Mouse (Mus musculus) liver, embryonic 16.5 days (tissue): Measurements from ENCODE around the gene Mfrp. TPM values are rescaled to one million over a fixed set of nuclear protein-coding genes. Genes with fewer than 3 reads are reported as not detected.

ENCODE experiments used
- ATAC-seq: fragments of 200-750 bp; cut with Nextera tagmentation; 2 replicates; pipeline ENCODE4 v1.8.0; 2017; ENCODE audit warnings: low read depth, mild to moderate bottlenecking, moderate number of reproducible peaks, moderate library complexity
- H3K27ac ChIP-seq: fragments of 300-500 bp; sonication (generic); 2 replicates; pipeline ENCODE4 v1.5.1; 2014; ENCODE audit warnings: mild to moderate bottlenecking, low read length
- H3K27me3 ChIP-seq: fragments of 300-500 bp; sonication (generic); 2 replicates; pipeline ENCODE4 v1.6.1; 2014; ENCODE audit warnings: low read depth, low read length, mixed read lengths; ENCODE audit not compliant: control insufficient read depth, insufficient read depth
- H3K36me3 ChIP-seq: fragments of 300-500 bp; sonication (generic); 2 replicates; pipeline ENCODE4 v1.6.1; 2014; ENCODE audit warnings: mild to moderate bottlenecking; ENCODE audit not compliant: control insufficient read depth, insufficient read depth
- H3K4me1 ChIP-seq: fragments of 300-500 bp; sonication (generic); 2 replicates; pipeline ENCODE4 v1.6.1; 2014; ENCODE audit warnings: low read depth, low read length, mixed read lengths; ENCODE audit not compliant: control insufficient read depth
- H3K4me2 ChIP-seq: fragments of 300-500 bp; sonication (generic); 2 replicates; pipeline ENCODE4 v1.6.1; 2014; ENCODE audit warnings: low read depth, low read length, mixed read lengths
- H3K4me3 ChIP-seq: fragments of 300-500 bp; sonication (generic); 2 replicates; pipeline ENCODE4 v1.5.1; 2014; ENCODE audit warnings: low read depth, mild to moderate bottlenecking, low read length
- H3K9ac ChIP-seq: fragments of 300-500 bp; sonication (generic); 2 replicates; pipeline ENCODE4 v1.6.1; 2014; ENCODE audit warnings: low read depth, low read length
- H3K9me3 ChIP-seq: fragments of 300-500 bp; sonication (generic); replicated peaks from 2 replicates; pipeline ENCODE4 v1.6.1; 2016; ENCODE audit warnings: low read length; ENCODE audit not compliant: control insufficient read depth
- WGBS: fragments of 180-500 bp; shearing (Covaris S2); extraction: QIAGEN DNeasy Blood & Tissue Kit; methylation state at CpG from one replicate; pipeline ENCODE4 v1.1.7; 2014; ENCODE audit not compliant: insufficient replicate concordance; 5-methylcytosine and 5-hydroxymethylcytosine counted together
- polyA plus RNA-seq: library from polyadenylated mRNA; unstranded; fragments of >200 nt; fragmentation: Nextera tagmentation; extraction: Ambion mirVana; gene quantifications from 2 replicates; pipeline ENCODE4 v1.2.1, GENCODE M21; 2015

Mfrp gene
- polyA plus RNA-seq, 1 experiment from 2014 or later = not detected

DNA sequence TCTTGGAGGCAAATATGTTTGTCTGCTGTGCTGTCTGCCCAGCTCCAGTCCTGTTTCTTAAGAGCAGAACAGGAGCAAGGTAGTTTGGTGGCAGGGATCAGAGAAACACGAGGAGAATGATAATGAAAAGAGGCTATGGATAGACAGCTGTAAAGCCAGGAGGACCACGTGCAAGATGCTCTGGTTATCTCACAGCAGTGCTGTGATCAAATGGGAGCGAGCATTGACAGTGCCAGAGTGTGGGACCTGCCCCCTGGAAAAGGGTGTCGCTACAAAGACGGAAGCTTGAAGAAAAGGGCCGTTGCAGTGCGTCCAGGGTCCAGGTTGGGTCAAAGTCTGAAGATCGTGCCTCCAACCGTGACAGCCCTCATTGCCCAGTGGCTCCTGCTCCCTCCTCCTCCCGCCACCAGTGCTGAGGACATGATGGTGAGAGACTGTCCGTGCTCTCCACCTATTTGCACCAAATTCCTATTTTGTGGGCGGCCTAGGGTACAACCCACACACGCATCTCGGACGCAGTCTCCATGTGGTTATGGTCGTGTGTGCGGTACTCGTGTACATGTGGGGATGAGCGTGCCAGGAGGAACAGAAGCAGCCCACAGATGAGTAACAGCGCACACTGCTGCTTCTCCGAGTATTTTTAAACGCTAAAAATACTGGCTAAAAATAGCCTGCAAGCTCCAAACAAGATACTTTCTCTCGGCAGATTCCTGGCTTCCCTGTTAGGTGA lies 18.0 kb upstream of the Mfrp start:
- H3K9ac ChIP-seq = no peak overlapping the region
- no peaks in the 10 kb centered on the region for H3K36me3 ChIP-seq
- peak overlapping the region; percentile 87 for H3K4me2 ChIP-seq
- ATAC-seq = no peak
- H3K9me3 ChIP-seq = no peaks in the 10 kb centered on the region
- no peak overlapping the region for H3K27ac ChIP-seq
- 10% methylated on average over 23 of the region's 23 CpGs for WGBS
- peaks cover 22% of the 10 kb centered on the region for H3K4me1 ChIP-seq
- H3K27me3 ChIP-seq = peaks cover 23% of the 10 kb centered on the region
- peak overlapping the region; percentile 61 for H3K4me3 ChIP-seq

DNA sequence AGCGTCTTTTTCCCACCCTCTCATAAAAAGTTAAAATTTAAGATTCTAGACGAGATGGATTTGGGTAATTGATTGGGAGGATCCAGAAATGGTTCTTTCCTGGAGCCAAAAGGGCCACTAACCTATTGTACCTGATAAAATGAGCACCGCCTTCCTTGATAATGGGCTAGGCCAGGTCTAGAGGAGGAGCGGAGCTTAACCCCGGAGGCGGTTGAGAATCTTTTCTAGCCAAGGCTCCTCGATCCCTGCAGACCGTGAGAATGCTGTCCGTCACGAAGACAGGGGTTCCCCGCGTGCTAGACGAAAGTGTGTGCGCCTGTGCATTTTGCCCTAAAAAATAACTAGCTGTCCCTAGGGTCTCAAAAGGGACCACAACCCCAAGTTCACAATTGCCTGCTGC lies 17.3 kb upstream of the Mfrp start:
- peaks cover 22% of the 10 kb centered on the region for H3K4me1 ChIP-seq
- no peak overlapping the region for H3K27ac ChIP-seq
- 0 out of 2 replicates have a peak overlapping the region, but pooled peaks have one; percentile 30 for H3K9ac ChIP-seq
- no peaks in the 10 kb centered on the region for H3K36me3 ChIP-seq
- peaks cover 23% of the 10 kb centered on the region for H3K27me3 ChIP-seq
- WGBS = under 1% methylated on average over 14 of the region's 14 CpGs
- ATAC-seq = no peak
- no peaks in the 10 kb centered on the region for H3K9me3 ChIP-seq
- H3K4me2 ChIP-seq = peak overlapping the region; percentile 87
- H3K4me3 ChIP-seq = peak overlapping the region; percentile 61

- Histone ChIP-seq H3K4me1 (peaks cover 22% of the 10 kb centered on the region), H3K27me3 (peaks cover 23% of the 10 kb centered on the region), H3K4me3 (peak overlapping the region; percentile 61), H3K36me3 (no peaks in the 10 kb centered on the region), H3K4me2 (peak overlapping the region; percentile 87), H3K9ac (peak overlapping the region; percentile 60), H3K27ac (no peak overlapping the region), H3K9me3 (no peaks in the 10 kb centered on the region)
- ATAC-seq = peak; percentile 88
- WGBS = under 1% methylated on average over 62 of the region's 62 CpGs
Measured at GRCm38 (mm10) chr9:44084659-44085229, 16.8 kb upstream of the Mfrp start.

- Histone ChIP-seq H3K4me2 (peak overlapping the region; percentile 87), H3K27me3 (peaks cover 23% of the 10 kb centered on the region), H3K4me3 (peak overlapping the region; percentile 61), H3K9ac (peak overlapping the region; percentile 60), H3K27ac (no peak overlapping the region), H3K4me1 (peaks cover 22% of the 10 kb centered on the region), H3K9me3 (no peaks in the 10 kb centered on the region), H3K36me3 (no peaks in the 10 kb centered on the region)
- no peak for ATAC-seq
- WGBS = 7% methylated on average over 10 of the region's 10 CpGs
Measured at GRCm38 (mm10) chr9:44085276-44085675, 16.3 kb upstream of the Mfrp start.

DNA sequence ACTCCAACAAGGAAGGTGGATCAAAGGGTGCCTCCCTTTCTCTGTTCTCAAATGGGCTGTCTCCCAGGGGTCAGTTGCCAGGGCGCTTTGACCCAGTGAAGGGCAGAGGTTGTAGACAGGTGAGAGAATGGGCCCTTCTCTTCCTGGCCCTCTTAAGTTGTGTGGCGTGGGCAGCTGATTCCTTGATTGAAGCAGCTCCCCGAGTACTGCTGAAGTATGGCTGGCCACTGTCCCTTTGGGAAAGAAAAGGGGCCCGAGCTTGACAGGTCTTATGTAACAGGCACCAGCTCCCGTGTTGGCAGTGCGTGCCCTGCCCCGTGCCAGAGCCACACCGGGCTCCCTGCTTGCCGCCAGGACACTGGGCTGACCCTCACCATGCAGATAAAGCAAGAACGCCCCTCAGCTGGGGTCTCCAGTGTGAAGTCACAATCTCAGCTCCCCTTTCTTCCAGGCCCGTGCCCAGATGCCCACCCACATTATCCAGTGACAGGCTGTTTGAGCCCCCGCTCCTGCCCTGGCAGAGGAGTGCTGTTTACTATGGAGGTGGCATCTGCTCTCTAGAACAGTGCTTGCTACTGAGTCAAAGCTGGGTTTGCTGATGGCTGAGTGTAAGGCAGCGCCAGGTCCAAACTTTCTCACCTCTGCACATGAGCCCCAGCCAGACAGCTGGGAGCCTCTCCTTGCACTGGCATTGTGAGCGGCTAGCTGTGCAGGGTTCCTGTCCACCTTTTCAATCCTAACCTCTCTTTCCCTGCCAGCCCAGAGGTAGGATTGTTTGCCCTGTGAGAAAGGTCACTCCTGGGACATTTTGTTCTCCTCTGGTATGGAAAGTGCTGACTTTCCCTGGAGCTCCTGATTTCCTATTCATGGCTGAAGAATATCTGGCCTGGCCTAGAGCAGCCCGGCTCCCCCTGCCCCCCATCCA lies 15.5 kb upstream of the Mfrp start:
- no peak overlapping the region for H3K4me3 ChIP-seq
- no peak overlapping the region for H3K27ac ChIP-seq
- H3K4me2 ChIP-seq = peak overlapping the region; percentile 87; the same call in 1 of the 2 replicates
- H3K36me3 ChIP-seq = no peaks in the 10 kb centered on the region
- ATAC-seq = no peak
- no peak overlapping the region for H3K9ac ChIP-seq
- no peaks in the 10 kb centered on the region for H3K9me3 ChIP-seq
- 62% methylated on average over 15 of the region's 15 CpGs for WGBS
- peaks cover 23% of the 10 kb centered on the region for H3K27me3 ChIP-seq
- H3K4me1 ChIP-seq = peaks cover 22% of the 10 kb centered on the region

- no peaks in the 10 kb centered on the region for H3K36me3 ChIP-seq
- H3K4me3 ChIP-seq = no peak overlapping the region
- no peak overlapping the region for H3K4me2 ChIP-seq
- no peak overlapping the region for H3K27ac ChIP-seq
- 61% methylated on average over 10 of the region's 10 CpGs for WGBS
- no peak for ATAC-seq
- peaks cover 23% of the 10 kb centered on the region for H3K27me3 ChIP-seq
- H3K4me1 ChIP-seq = peaks cover 22% of the 10 kb centered on the region
- no peak overlapping the region for H3K9ac ChIP-seq
- no peaks in the 10 kb centered on the region for H3K9me3 ChIP-seq
Measured at GRCm38 (mm10) chr9:44086960-44087359, 14.6 kb upstream of the Mfrp start.

DNA sequence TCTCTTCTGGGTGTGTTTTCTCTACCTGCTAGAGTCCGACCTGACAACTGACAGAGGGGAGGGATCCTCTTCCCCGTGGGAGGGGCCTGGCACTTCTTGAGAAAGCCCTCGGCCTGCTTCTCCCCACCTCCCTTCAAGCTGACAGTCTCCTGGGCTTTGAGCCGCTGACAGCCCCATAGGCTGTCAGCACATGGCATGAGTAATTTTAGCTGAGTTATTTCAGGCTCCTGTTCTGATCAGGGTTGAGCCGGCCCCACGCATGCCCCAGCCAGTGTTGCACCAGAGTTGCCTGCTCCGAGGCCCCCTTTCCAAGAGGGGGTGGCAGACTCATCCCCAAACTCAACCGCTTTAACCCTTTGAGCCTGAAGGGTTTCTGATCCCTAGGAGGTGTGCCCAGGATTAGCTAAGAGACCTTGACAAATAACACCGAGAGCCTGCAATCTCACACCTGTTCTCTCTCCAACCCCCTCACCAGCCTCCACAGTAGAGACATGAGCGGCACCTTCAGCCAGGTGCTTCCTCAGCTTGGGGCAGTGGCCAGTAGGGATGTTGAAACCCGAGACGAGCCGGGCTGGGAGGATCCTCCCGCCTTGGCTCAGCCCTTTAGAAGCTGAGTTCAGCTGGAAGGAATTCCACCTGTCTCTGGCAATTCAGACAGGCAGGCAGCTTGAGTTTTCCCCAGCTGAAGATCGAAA lies 13.6 kb upstream of the Mfrp start:
- no peak overlapping the region for H3K27ac ChIP-seq
- 24% methylated on average over 15 of the region's 15 CpGs for WGBS
- peaks cover 23% of the 10 kb centered on the region for H3K27me3 ChIP-seq
- no peak overlapping the region for H3K4me3 ChIP-seq
- no peak for ATAC-seq
- H3K36me3 ChIP-seq = no peaks in the 10 kb centered on the region
- peaks cover 22% of the 10 kb centered on the region for H3K4me1 ChIP-seq
- 0 out of 2 replicates have a peak overlapping the region, but pooled peaks have one; percentile 19 for H3K4me2 ChIP-seq
- H3K9ac ChIP-seq = no peak overlapping the region
- H3K9me3 ChIP-seq = no peaks in the 10 kb centered on the region

DNA sequence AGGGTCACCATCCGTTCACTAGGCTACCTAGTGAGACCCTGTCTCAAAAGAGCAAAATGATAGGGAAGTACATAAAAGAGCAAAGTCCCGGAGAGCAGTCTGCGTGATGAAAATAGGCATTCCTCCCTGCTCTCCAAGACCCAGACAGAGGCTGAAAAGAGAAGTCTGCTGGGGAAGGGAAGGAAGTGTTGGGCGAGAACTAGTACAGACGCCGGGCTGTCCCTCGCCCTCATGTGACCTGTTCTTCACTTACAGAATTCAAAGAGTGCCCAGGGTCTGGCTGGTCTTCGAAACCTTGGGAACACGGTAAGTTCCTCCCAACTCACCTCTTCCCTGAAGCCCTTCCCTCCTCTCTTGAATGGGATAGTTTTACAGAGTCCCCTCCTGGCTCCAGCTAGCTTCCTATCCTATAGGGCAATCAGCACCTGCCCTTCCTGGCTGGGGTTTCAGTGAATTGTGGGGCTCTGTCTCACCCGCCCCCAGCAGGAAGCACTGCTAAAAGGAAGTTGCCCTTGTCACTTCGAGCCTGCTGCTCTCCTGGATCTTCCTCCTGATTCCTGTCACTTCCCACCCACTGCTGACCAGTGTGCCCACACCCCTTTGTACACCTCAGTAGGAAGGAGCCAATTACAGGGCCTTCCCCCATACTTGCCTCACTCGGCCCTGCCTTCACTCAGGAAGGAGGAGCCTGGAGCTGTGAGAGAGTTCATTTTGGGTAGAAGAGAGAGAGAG lies 12.5 kb upstream of the Mfrp start:
- ATAC-seq = no peak; the same call in 1 of the 2 replicates
- no peaks in the 10 kb centered on the region for H3K9me3 ChIP-seq
- H3K4me3 ChIP-seq = no peak overlapping the region
- H3K4me1 ChIP-seq = peaks cover 17% of the 10 kb centered on the region
- peaks cover 13% of the 10 kb centered on the region for H3K27me3 ChIP-seq
- 22% methylated on average over 12 of the region's 12 CpGs for WGBS
- H3K36me3 ChIP-seq = no peaks in the 10 kb centered on the region
- H3K9ac ChIP-seq = no peak overlapping the region
- H3K4me2 ChIP-seq = peak overlapping the region; percentile 15; the same call in 1 of the 2 replicates
- H3K27ac ChIP-seq = 0 out of 2 replicates have a peak overlapping the region, but pooled peaks have one; percentile 45
